ENCODE assay signal across 17 mouse cellular contexts in genomic region chr3:99739654-99740053, GRCm38 (mm10).
"Had no signal": no experiment of that assay in that cellular context is flagged by ENCODE, and none has a peak within 500 bp of the region (broad histone marks: within the 10 kb centered on the region; RNA-seq: fewer than 3 reads in every experiment).

No protein-coding gene starts in this region.

- H3K27me3 ChIP-seq: limb, embryonic 15.5 days; liver, embryonic 12.5 days; lung, embryonic 15.5 days; megakaryocyte, embryonic 14.5 days had no signal

- H3K4me3 ChIP-seq: layer of hippocampus, adult 2 months; limb, embryonic 15.5 days; liver, embryonic 12.5 days; lung, embryonic 15.5 days; megakaryocyte, embryonic 14.5 days had no signal

- H3K9me3 ChIP-seq: limb, embryonic 15.5 days; liver, embryonic 12.5 days; lung, embryonic 15.5 days had no signal

- ATAC-seq: inflammation-experienced regulatory T-cells, adult 6 months; intestine, postnatal 0 days; liver, embryonic 12.5 days had no signal

- H3K27ac ChIP-seq: layer of hippocampus, adult 2 months; limb, embryonic 15.5 days; liver, embryonic 12.5 days; lung, embryonic 15.5 days; macrophage had no signal

- DNase-seq: kidney, adult 8-10 months; kidney, postnatal 36 days; lung, postnatal 14 days; midbrain, embryonic 14.5 days; retina, postnatal 1 day; right cerebral cortex, postnatal 4 days; spleen, adult 18-20 months; thymus, adult 18-20 months; thymus, postnatal 36 days had no signal

- H3K9ac ChIP-seq: limb, embryonic 15.5 days; liver, embryonic 12.5 days; lung, embryonic 15.5 days had no signal

- H3K4me2 ChIP-seq: limb, embryonic 15.5 days; liver, embryonic 12.5 days; lung, embryonic 15.5 days had no signal

- H3K4me1 ChIP-seq: limb, embryonic 15.5 days; liver, embryonic 12.5 days; lung, embryonic 15.5 days; megakaryocyte, embryonic 14.5 days had no signal

- H3K36me3 ChIP-seq: limb, embryonic 15.5 days; liver, embryonic 12.5 days; lung, embryonic 15.5 days had no signal
